Mouse (Mus musculus): ENCODE measurements at regions not wholly inside any gene's neighbourhood (a gene's known extent, or its start where the extent isn't known, plus 50 kb on each side); places are given as distances from the start of the nearest gene placed in this dataset.

- no peak for DNase-seq
Observed at GRCm38 (mm10) chr10:99471832-99472497, 208.9 kb downstream of the Dusp6 start.

GRCm38 (mm10) chr10:99472806-99473205, 209.8 kb downstream of the Dusp6 start:
- no peak for DNase-seq

- no peak for DNase-seq
Observed at GRCm38 (mm10) chr10:99473758-99474157, 210.7 kb downstream of the Dusp6 start.

- DNase-seq, result no peak
Observed at GRCm38 (mm10) chr10:99474546-99474945, 211.5 kb downstream of the Dusp6 start.

- DNase-seq, result no peak
Observed at GRCm38 (mm10) chr10:99476214-99476613, 213.2 kb downstream of the Dusp6 start.

GRCm38 (mm10) chr10:99476776-99477175, 213.7 kb downstream of the Dusp6 start:
- no peak for DNase-seq

GRCm38 (mm10) chr10:99480573-99480972, 217.5 kb downstream of the Dusp6 start:
- no peak for DNase-seq

- DNase-seq, result no peak
Observed at GRCm38 (mm10) chr10:99482009-99482408, 219.0 kb downstream of the Dusp6 start.

- no peak for DNase-seq
Observed at GRCm38 (mm10) chr10:99488195-99489080, 225.4 kb downstream of the Dusp6 start.

GRCm38 (mm10) chr10:99511514-99512237, 247.8 kb downstream of the Csl start:
- DNase-seq, result no peak

GRCm38 (mm10) chr10:99517944-99518343, 241.5 kb downstream of the Csl start:
- DNase-seq, result no peak

- no peak for DNase-seq
Observed at GRCm38 (mm10) chr10:99519479-99519878, 240.0 kb downstream of the Csl start.

GRCm38 (mm10) chr10:99523817-99524216, 235.6 kb downstream of the Csl start:
- DNase-seq, result no peak

GRCm38 (mm10) chr10:99524273-99525212, 234.9 kb downstream of the Csl start:
- DNase-seq, result no peak

GRCm38 (mm10) chr10:99526148-99526547, 233.3 kb downstream of the Csl start:
- no peak for DNase-seq

GRCm38 (mm10) chr10:99526561-99526960, 232.9 kb downstream of the Csl start:
- no peak for DNase-seq

- no peak for DNase-seq
Observed at GRCm38 (mm10) chr10:99531104-99531503, 228.4 kb downstream of the Csl start.

GRCm38 (mm10) chr10:99531556-99531955, 227.9 kb downstream of the Csl start:
- DNase-seq, result no peak

GRCm38 (mm10) chr10:99531992-99532391, 227.5 kb downstream of the Csl start:
- DNase-seq, result no peak

- no peak for DNase-seq
Observed at GRCm38 (mm10) chr10:99532697-99533119, 226.8 kb downstream of the Csl start.

GRCm38 (mm10) chr10:99533468-99533867, 226.0 kb downstream of the Csl start:
- DNase-seq, result no peak

GRCm38 (mm10) chr10:99534237-99534636, 225.2 kb downstream of the Csl start:
- no peak for DNase-seq
